Mouse (Mus musculus) G1E (cell line): ENCODE results near the gene Cpeb4. TPM values are rescaled to one million over a fixed set of nuclear protein-coding genes. Genes with fewer than 3 reads are reported as not detected.
A peak's percentile ranks its signal among the peaks of the same experiment; 100 is the strongest.

Experiments
- ATAC-seq: 2 replicates; pipeline ENCODE4 v1.8.0; 2016; ENCODE audit warnings: mild to moderate bottlenecking; ENCODE audit not compliant: insufficient number of reproducible peaks, poor library complexity, low FRiP score, severe bottlenecking; ENCODE audit errors: extremely low read depth
- DNase-seq: peaks from one replicate; pipeline ENCODE4 v3.0.0; 2012; ENCODE audit warnings: low spot score
- H3K27me3 ChIP-seq: 2 replicates; pipeline ENCODE4 v1.6.1; 2012; ENCODE audit warnings: mild to moderate bottlenecking, low read length, inconsistent platforms; ENCODE audit not compliant: insufficient read depth
- H3K36me3 ChIP-seq: replicated peaks from 2 replicates; pipeline ENCODE3; 2012; ENCODE audit warnings: mild to moderate bottlenecking, inconsistent platforms
- H3K4me1 ChIP-seq: 2 replicates; pipeline ENCODE4 v1.6.1; 2012; ENCODE audit warnings: low read depth, low read length, inconsistent platforms, mixed read lengths; ENCODE audit not compliant: insufficient read depth
- H3K4me3 ChIP-seq: 2 replicates; pipeline ENCODE4 v1.5.1; 2012; ENCODE audit warnings: low read depth, mild to moderate bottlenecking, inconsistent platforms, low read length, moderate library complexity, mixed read lengths
- H3K9me3 ChIP-seq: replicated peaks from 2 replicates; pipeline ENCODE4 v1.6.1; 2012; ENCODE audit warnings: inconsistent platforms
- CTCF ChIP-seq: IDR thresholded peaks from 2 replicates; pipeline ENCODE4 v1.5.1; 2012; ENCODE audit warnings: low read depth, low read length, inconsistent platforms, mixed read lengths
- GATA1 ChIP-seq: IDR thresholded peaks from 2 replicates; pipeline ENCODE4 v1.6.1; 2012; ENCODE audit warnings: borderline replicate concordance, low read length, inconsistent platforms, mixed read lengths
- GATA2 ChIP-seq: IDR thresholded peaks from 2 replicates; pipeline ENCODE4 v1.6.1; 2012; ENCODE audit warnings: low read depth, low read length, inconsistent platforms, borderline replicate concordance
- POLR2AphosphoS5 ChIP-seq: IDR thresholded peaks from 2 replicates; pipeline ENCODE4 v1.6.1; 2012; ENCODE audit warnings: low read depth, low read length, inconsistent platforms; ENCODE audit not compliant: insufficient replicate concordance
- TAL1 ChIP-seq: conservative IDR thresholded peaks from 2 replicates; pipeline ENCODE4 v1.6.1; 2012; ENCODE audit warnings: low read depth, low read length, inconsistent platforms, mixed read lengths
- polyA plus RNA-seq: library from polyadenylated mRNA; stranded (reverse); fragments of >175 nt; gene quantifications from 2 replicates; pipeline ENCODE4 v1.2.3, GENCODE M21; 2012
- total RNA-seq, 2 experiments: library from RNA; stranded (forward) in 1 of 2; stranded (reverse) in 1 of 2; fragments of 200-1000 nt in 1 of 2; fragments of >200 nt in 1 of 2; fragmentation: Nextera tagmentation in 1 of 2; gene quantifications; 2 replicates each; pipeline ENCODE4 v1.2.3; 2014 to 2017

The Cpeb4 gene
- total and polyA plus RNA-seq, 3 experiments: 5.6 to 84.2 (median 30.4) TPM

DNA sequence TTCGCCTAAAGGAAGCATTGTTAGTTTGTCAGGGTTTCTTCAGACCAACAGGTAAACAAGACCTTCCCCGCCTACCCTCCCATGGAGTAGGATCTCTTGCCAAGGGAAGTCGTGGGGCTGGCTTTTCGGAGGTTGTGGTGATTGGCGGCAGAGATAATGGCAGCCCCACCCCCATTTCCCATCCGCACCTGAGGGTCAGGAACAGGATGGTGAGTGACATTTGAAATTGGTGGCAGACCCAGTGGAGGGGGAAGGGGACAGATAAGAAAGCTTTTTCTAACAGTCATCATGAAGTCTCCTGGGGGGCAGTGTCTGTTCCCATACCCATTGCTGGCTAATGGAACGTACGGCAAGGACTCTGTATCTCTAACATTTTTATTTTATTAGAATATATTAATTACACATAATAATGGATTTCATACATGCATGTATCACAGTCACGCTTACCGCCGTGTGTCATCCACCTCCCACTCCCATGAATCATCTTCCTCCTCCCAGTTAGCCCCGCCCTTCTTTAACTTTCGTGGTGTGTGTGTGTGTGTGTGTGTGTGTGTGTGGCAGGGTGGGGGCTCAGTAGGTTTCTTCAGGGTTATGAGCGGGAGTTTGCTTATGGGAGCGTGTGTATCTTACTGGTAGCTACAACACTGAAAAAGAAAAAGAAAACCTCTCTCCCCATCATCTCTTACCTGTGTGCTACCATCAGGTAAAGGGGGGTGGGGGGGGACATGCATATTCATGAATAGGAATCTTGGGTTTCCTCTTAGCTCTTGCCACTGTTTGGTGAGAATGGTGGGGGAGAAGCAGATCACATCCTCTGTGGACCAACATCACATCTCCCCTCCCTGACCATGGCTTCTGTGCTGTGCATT lies 76.7 kb downstream of the Cpeb4 start:
- TF ChIP-seq CTCF (no peak), POLR2AphosphoS5 (no peak), TAL1 (no peak), GATA1 (no peak), GATA2 (no peak)
- H3K27me3 ChIP-seq: peaks cover 26% of the 10 kb centered on the region
- H3K4me1 ChIP-seq: peaks cover 21% of the 10 kb centered on the region
- H3K9me3 ChIP-seq: no peaks in the 10 kb centered on the region
- H3K4me3 ChIP-seq: peak overlapping the region; percentile 69
- DNase-seq (no peak), ATAC-seq (no peak)
- no peaks in the 10 kb centered on the region for H3K36me3 ChIP-seq

DNA sequence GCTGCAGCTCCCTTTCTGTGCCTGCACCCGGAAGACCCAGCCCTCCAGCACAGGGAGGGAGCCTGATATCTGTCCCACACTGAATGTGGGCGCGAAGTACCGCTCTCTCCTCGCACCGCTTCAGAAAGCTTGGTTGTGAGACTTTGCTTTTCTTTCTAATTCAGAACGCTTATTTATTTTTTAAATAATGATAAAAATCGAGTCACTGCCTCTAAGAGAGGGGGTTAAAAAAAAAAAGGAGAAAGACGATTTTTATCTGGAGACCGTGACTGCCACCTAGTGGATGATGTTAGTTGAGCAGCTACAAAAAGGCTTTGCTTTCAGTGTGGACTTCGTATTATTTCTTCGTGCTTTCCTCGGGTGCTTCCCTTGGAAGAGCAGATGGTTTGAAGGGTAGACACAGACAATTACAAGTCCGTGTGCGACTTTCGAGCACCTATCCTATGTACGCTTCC lies 77.3 kb downstream of the Cpeb4 start:
- peak; percentile 48 for DNase-seq
- peak; percentile 66 for ATAC-seq
- Histone ChIP-seq H3K36me3 (no peaks in the 10 kb centered on the region), H3K4me3 (peak overlapping the region; percentile 69), H3K4me1 (peaks cover 21% of the 10 kb centered on the region), H3K9me3 (no peaks in the 10 kb centered on the region), H3K27me3 (peaks cover 24% of the 10 kb centered on the region)
- TF ChIP-seq CTCF: 0 out of 2 replicates have a peak, but pooled peaks have one; percentile 13
- TF ChIP-seq POLR2AphosphoS5: no peak

DNA sequence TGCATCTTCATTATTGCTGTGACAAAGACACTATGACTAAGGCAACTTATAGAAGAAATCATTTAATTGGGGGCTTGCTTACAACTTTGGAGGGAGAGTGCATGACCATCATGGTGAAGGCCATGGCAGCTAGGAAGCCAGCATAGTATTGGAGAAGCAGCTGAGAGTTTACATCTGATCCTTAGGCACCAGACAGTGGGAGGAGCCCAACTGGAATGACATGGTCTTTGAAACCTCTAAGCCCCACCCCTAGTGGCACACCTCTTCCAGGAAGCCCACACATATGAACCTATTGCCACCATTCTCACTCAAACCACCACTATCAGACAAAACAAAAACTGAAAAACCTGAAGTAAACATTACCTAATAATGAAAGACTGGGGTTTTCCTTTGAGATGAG lies 88.1 kb downstream of the Cpeb4 start:
- no peak for TF ChIP-seq GATA1
- no peak for TF ChIP-seq POLR2AphosphoS5
- no peak for TF ChIP-seq TAL1
- TF ChIP-seq CTCF: no peak
- TF ChIP-seq GATA2: no peak
- no peak for ATAC-seq
- no peaks in the 10 kb centered on the region for H3K9me3 ChIP-seq

DNA sequence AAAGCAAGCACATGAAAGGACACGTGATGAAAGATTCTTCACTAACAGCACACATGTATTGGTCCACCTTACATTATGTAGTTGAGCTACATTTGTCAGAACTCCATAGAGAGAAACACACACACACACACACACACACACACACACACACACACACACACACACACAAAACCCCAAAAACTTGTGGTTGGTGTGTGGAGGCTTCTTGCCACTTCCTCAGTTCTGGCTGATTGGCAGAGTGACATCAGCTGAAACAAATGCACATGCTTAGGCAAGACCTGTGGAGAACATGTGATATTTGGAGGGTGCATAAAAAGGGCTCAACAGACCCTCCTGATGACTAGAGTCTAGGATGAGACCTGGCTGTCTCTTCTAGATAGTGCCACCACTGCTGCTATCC lies 92.0 kb downstream of the Cpeb4 start:
- DNase-seq: no peak
- H3K36me3 ChIP-seq: no peaks in the 10 kb centered on the region
- no peak for ATAC-seq
- H3K27me3 ChIP-seq: peaks cover 15% of the 10 kb centered on the region
- H3K4me1 ChIP-seq: no peaks in the 10 kb centered on the region
- H3K9me3 ChIP-seq: no peaks in the 10 kb centered on the region
- no peak overlapping the region for H3K4me3 ChIP-seq
- TF ChIP-seq TAL1 (no peak), CTCF (no peak), GATA2 (no peak), POLR2AphosphoS5 (no peak), GATA1 (no peak)

More for the DNA sequence above, 88.1 kb downstream of the Cpeb4 start:
- H3K27me3 ChIP-seq: peaks cover 20% of the 10 kb centered on the region
- no peaks in the 10 kb centered on the region for H3K36me3 ChIP-seq
- H3K4me1 ChIP-seq: no peaks in the 10 kb centered on the region
- no peak overlapping the region for H3K4me3 ChIP-seq
- DNase-seq: no peak

DNA sequence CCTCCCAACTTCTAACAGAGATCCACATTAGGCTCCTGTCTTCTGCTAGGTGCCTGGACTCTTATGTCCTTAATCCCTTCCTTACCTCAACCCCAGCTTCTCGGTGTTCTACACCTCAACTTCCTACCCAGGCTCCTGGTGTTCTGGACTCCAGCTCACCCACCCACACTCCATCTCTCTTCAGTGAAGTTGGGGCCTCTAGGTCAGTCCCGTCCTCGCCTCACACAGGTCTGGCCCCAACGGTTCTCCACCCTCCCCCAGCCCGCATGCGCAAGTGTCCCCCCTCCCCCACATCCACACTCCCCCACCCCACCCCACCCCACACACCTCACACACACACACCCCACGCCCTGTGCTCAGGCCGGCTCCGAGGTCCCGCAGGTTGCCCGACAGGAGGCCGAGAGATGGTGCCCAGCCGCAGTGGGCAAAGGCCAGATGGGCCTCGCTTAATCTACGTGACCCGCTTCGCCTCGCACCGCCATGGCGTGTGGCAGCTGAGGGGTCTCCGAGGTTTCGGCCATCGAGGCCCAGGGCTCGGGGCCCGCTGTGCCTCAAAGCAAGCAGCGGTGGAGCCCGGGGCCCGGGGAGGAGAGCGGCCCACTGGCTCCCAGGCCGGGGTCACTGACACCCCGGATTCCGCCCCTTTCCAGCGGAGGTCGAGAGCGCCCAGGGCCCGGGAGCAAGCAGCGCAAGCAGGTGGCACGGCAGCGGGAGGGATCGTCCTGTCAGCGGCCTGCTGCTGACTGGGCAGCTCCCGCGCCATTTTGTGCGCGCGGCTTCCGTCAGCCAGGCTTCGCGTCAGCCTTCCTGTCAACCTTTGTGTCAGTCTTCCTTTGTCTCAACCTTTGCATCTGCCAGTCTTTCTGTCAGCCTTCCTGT lies 93.5 kb downstream of the Cpeb4 start, which contains the start of gene 4930524B15Rik:
Gene 4930524B15Rik (plus strand): TSS at position 337 of the 879 bp plus-strand sequence.
- Histone ChIP-seq H3K4me1 (no peaks in the 10 kb centered on the region), H3K27me3 (peaks cover 15% of the 10 kb centered on the region), H3K9me3 (no peaks in the 10 kb centered on the region), H3K4me3 (no peak within 1 kb of the TSS), H3K36me3 (no peaks in the 10 kb centered on the region)
- ATAC-seq (no peak), DNase-seq (no peak)
- TF ChIP-seq GATA2: no peak
- no peak for TF ChIP-seq GATA1
- no peak for TF ChIP-seq POLR2AphosphoS5
- TF ChIP-seq TAL1: no peak
- TF ChIP-seq CTCF: no peak

DNA sequence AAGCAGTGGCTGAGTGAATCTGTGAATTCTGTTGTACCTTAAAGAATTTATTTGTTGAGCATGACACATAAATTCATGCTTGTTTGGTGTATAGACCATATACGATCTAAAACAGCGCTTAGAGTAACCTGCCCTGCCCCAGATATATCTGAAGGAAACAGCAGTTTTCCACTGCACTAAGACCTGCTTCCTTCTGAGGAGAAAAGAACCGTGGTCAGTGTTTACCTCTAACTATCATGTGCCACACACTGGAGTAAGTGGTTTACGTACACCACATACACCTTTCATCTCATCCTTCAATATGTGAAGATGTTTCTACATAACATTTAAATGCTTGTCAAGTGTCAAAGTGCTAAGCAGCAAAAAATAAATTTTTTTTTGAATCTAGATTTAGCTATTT lies 102.1 kb downstream of the Cpeb4 start:
- Histone ChIP-seq H3K27me3 (no peaks in the 10 kb centered on the region), H3K4me3 (no peak overlapping the region), H3K4me1 (no peaks in the 10 kb centered on the region), H3K9me3 (no peaks in the 10 kb centered on the region), H3K36me3 (no peaks in the 10 kb centered on the region)
- DNase-seq (no peak), ATAC-seq (no peak)
- TF ChIP-seq GATA1: no peak
- TF ChIP-seq GATA2: no peak
- TF ChIP-seq CTCF: no peak
- no peak for TF ChIP-seq POLR2AphosphoS5
- no peak for TF ChIP-seq TAL1
